Mouse (Mus musculus) lung, adult 2 months (tissue): ENCODE measurements around the gene Trmt10b. TPM values are rescaled to one million over a fixed set of nuclear protein-coding genes. Genes with fewer than 3 reads are reported as not detected.

Source experiments
- DNase-seq: peaks from one replicate; pipeline ENCODE4 v3.0.0; 2022
- H3K4me1 ChIP-seq: fragments of 200-500 bp; 2 replicates; pipeline ENCODE4 v1.6.1; 2011; ENCODE audit warnings: low read length; ENCODE audit not compliant: control insufficient read depth, insufficient read depth
- H3K4me3 ChIP-seq: fragments of 200-500 bp; replicated peaks from 2 replicates; pipeline ENCODE3; 2011; ENCODE audit warnings: low read depth, mild to moderate bottlenecking, control low read depth, low read length; ENCODE audit errors: extremely low read depth
- CTCF ChIP-seq: fragments of 200-500 bp; IDR thresholded peaks from 2 replicates; pipeline ENCODE4 v1.5.1; 2011; ENCODE audit warnings: mild to moderate bottlenecking, low read length, control low read depth; ENCODE audit not compliant: insufficient read depth
- POLR2A ChIP-seq: fragments of 200-500 bp; IDR thresholded peaks from 2 replicates; pipeline ENCODE4 v1.6.1; 2011; ENCODE audit warnings: low read depth, mild to moderate bottlenecking, control low read depth, low read length, borderline replicate concordance; ENCODE audit errors: extremely low read depth
- WGBS: fragments of 180-500 bp; shearing (Covaris S2); methylation state at CpG from one replicate; pipeline ENCODE4 v1.1.7; 2018; 5-methylcytosine and 5-hydroxymethylcytosine counted together
- polyA plus RNA-seq: library from polyadenylated mRNA; depleted of rRNA; stranded (reverse); fragments of >200 nt; gene quantifications from 2 replicates; pipeline ENCODE4 v1.2.3, GENCODE M21; 2012; rRNA removed

The Trmt10b gene
- polyA plus RNA-seq, 1 experiment = 3.0 TPM

DNA sequence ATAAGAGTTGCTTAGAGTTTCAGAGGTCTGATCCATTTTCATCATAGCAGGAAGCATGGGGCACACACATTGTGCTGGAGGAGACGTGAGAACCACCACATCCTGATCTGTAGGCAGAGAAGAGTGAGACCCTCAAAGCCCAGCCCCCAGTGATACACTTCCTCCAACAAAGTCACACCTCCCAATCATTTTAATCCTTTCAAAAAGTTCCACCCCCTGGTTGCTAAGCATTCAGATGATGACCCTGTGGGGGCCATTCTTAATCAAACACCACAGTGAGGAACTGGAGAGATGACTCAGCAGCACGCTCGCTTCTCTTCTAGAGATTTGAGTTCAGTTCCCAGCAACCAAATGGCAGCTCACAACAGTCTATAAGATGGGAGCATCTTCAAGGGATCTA lies 35.5 kb downstream of the Trmt10b start:
- Histone ChIP-seq H3K4me3 (no peak overlapping the region), H3K4me1 (no peaks in the 10 kb centered on the region)
- no peak for DNase-seq
- TF ChIP-seq POLR2A = no peak
- no peak for TF ChIP-seq CTCF
- WGBS = 50% methylated on average over 3 of the region's 3 CpGs

DNA sequence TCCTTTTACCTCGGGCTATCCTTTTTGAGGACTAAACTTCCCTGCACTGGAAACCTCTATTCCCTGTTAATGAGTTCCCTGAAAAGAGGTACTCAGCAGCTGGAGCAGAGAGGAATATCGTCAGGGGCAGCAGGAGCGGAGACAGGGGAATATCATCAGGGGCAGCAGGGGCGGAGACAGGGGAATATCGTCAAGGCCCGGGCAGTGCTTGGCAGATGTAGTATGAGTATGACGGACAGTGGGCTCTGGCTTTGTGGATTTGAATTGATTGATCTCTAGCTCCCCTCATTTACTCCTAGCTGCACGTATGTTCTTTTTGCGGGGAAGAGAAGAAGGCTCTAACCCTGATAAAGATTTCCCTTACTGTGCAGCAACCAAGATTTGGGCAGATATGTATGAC lies 44.3 kb downstream of the Trmt10b start:
- no peak overlapping the region for H3K4me3 ChIP-seq
- no peaks in the 10 kb centered on the region; the same call in 1 of the 2 replicates for H3K4me1 ChIP-seq
- TF ChIP-seq CTCF (no peak), POLR2A (no peak)
- DNase-seq = no peak
- 62% methylated on average over 9 of the region's 9 CpGs for WGBS

DNA sequence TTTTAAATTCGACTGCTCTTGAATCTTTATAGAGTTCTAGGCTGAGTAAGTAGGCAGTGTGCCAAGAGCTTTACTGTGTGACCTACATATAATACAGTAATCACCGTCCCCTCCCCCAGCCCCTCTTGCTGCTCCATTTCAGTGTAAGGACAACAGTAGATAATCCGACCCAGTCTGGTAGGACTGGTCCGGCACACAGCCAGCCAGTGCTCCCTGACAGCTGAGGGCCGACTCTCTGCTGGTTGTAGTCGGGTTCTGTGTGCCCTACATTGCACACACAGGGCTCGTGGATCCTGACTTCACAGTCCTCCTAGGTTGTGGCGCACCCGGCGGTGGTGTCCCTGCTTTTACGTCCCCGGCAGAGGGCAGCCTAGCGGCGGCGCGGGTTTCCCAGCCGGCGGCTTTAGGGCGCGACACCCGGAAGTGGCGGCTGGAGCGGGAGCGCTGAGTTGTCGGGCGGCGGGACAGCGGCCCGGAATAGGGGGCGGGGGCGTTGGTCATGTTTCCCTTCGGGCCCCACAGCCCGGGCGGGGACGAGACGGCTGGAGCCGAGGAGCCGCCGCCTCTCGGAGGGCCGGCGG lies 44.8 kb downstream of the Trmt10b start, which contains the start of gene Dcaf10:
Gene Dcaf10, plus strand, starts transcription at position 433 of the 581 bp plus-strand sequence.
- WGBS = 1% methylated on average over 42 of the region's 42 CpGs
- TF ChIP-seq POLR2A (peak; percentile 78; the same call in 1 of the 2 replicates), CTCF (no peak)
- Histone ChIP-seq H3K4me3 (peak within 1 kb of the TSS; percentile 71), H3K4me1 (no peaks in the 10 kb centered on the region; the same call in 1 of the 2 replicates)
- peak; percentile 94 for DNase-seq

DNA sequence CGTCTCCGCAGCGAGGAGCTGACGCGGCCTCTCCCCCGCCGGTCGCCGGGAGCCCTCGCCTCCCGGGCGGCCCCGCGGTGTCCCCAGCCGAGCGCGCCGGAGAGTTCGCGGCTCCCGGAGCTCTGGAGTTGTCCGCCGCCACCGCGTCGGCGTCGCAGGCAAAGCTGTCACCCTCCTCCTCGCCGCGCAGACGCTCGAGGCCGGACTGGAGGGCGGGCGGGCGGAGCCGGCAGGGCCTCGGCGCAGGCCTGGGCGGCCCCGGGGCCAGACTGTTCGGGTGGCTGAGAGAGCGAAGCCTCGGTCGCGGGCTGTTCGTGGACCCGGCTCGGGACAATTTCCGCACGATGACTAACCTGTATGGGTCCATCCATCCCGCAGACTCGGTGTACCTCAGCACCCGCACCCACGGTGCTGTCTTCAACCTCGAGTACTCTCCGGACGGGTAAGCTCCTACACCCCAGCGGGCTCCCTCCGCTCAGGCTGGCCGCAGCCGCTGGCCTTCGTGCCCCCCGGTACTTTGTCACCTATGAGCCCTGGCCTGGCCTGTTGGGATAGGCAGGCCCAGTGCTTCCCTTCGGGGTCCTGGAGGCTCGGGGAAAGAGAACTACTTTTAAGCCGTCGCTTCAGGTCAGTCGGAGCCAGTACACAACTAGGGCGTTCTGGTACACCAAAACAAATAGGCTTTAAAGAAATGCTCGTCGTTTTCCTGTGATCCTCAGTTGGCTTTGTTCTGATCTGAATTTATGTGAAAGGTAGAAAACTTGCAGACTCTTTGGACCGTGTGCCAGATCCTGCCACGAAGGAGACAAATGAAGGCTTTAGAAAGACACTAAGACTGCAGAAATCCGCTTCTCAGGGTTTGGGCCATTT lies 45.6 kb downstream of the Trmt10b start, which contains the start of gene Exosc3:
Gene Exosc3, minus strand, starts transcription at position 447 of the 870 bp plus-strand sequence.
- peak; percentile 66 for DNase-seq
- TF ChIP-seq POLR2A (0 out of 2 replicates have a peak, but pooled peaks have one; percentile 5), CTCF (no peak)
- Histone ChIP-seq H3K4me1 (no peaks in the 10 kb centered on the region; the same call in 1 of the 2 replicates), H3K4me3 (peak within 1 kb of the TSS; percentile 71)
- under 1% methylated on average over 75 of the region's 76 CpGs for WGBS

DNA sequence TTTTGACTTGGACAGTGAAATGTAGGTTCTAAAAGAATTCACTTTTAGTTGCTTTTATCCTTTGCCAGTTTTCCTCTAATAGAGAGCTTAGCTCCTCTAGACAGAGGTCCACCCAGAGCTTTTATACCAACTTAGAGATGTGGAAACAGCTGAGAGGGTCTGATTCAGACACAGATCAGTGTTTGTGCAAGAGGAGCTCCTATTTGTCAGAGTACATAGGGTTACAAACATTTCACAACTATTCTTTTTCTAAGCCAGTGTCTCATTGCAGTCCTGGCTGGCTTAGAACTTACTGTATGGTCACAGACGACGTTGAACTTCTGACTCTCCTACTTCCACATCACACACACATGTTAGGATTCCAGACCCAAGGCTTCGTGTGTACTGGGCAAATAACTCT lies 59.7 kb downstream of the Trmt10b start:
- no peak for DNase-seq
- 67% methylated on average over 3 of the region's 3 CpGs for WGBS
- Histone ChIP-seq H3K4me3 (no peak overlapping the region), H3K4me1 (no peaks in the 10 kb centered on the region)
- no peak for TF ChIP-seq CTCF
- no peak for TF ChIP-seq POLR2A

Other genes starting within 250 kb of the Trmt10b start
- 13.0 and 15.2 TPM in 2 replicates for gene Fbxo10, start 212.5 kb upstream of the Trmt10b start, polyA plus RNA-seq
- gene Tomm5, start 189.0 kb upstream of the Trmt10b start, polyA plus RNA-seq = 37.3 and 48.5 TPM in 2 replicates
- 2.8 and 3.9 TPM in 2 replicates for gene Frmpd1, start 112.3 kb upstream of the Trmt10b start, polyA plus RNA-seq
- gene Dcaf10, start 45.0 kb downstream of the Trmt10b start, polyA plus RNA-seq = 14.7 and 28.0 TPM in 2 replicates
- gene Exosc3, start 45.6 kb downstream of the Trmt10b start, polyA plus RNA-seq = 20.6 and 22.2 TPM in 2 replicates
- gene Slc25a51, start 111.6 kb downstream of the Trmt10b start, polyA plus RNA-seq = 86.4 and 109 TPM in 2 replicates
- 36.2 and 37.7 TPM in 2 replicates for gene Shb, start 235.3 kb downstream of the Trmt10b start, polyA plus RNA-seq